Mouse (Mus musculus): ENCODE results near the gene Ptgs2. TPM values are rescaled to one million over a fixed set of nuclear protein-coding genes. Genes with fewer than 3 reads are reported as not detected.

The Ptgs2 gene
- total RNA-seq (2023): 0.12 to 0.16 TPM in 2 of 4 replicates, not detected in the others

GRCm38 (mm10) chr1:150099790-150100333 is at the start of gene Ptgs2:
Gene Ptgs2, plus strand, starts transcription at chr1:150100031.

Other genes starting within 250 kb of the Ptgs2 start
- 0.85 to 2.9 TPM (median 1.1 TPM) in 4 replicates for gene Pla2g4a, start 138.7 kb upstream of the Ptgs2 start, total RNA-seq (2023)
- not detected in 4 replicates for gene Pdc, start 219.4 kb downstream of the Ptgs2 start, total RNA-seq (2023)

Data from B cell, adult 62 days (primary cell).